Mouse (Mus musculus): ENCODE measurements around the gene Kcna10.

Gene Kcna10

GRCm38 (mm10) chr3:107182756-107183155 lies at the start of gene Kcna10:
Gene Kcna10 (plus strand): TSS chr3:107183056.
- no peak for DNase-seq (ENCODE audit: low spot score in 2 of 2)

DNA sequence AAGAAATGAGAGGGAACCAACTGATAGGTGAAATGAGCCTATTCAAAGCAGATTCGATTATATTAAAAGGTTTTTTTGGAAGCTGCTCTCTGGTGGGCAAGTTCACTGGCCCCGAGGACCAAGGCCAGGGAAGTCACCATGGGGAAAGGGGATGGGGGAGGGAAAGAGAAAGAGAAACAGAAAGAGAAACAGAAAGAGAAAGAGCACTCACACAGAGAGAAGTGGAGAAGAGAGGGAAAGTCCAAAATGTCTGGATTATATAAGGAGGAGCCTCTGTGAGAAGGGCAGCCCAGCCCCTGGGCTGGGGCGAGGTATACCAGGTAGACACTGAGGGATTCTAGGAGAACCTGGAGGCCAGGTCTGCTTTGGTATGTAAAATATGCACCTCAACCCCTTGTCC lies 48.4 kb upstream of the Kcna10 start:
- no peak for DNase-seq (ENCODE audit: low spot score in 2 of 2)

GRCm38 (mm10) chr3:107147126-107147525 lies 35.7 kb upstream of the Kcna10 start:
- DNase-seq (ENCODE audit: low spot score in 2 of 2): no peak

DNA sequence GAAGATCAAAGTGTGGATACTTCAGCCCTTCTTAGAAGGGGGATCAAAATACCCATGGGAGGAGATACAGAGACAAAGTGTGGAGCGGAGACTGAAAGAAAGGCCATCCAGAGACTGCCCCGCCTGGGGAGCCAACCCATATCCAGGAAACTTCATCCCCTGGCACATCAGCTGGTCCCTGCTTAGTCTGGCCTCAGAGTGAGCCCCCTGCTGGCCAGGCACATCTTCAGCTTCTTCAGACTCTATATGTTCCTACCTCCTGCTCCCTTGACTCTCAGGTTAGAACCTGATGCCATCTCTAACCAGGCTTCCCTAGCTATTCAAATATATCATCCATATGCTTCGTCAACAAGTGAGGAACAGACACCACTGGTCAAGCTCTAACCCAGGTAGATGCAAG lies 33.9 kb upstream of the Kcna10 start:
- peak; percentile 42 to 72 for DNase-seq (ENCODE audit: low spot score in 2 of 2)

DNA sequence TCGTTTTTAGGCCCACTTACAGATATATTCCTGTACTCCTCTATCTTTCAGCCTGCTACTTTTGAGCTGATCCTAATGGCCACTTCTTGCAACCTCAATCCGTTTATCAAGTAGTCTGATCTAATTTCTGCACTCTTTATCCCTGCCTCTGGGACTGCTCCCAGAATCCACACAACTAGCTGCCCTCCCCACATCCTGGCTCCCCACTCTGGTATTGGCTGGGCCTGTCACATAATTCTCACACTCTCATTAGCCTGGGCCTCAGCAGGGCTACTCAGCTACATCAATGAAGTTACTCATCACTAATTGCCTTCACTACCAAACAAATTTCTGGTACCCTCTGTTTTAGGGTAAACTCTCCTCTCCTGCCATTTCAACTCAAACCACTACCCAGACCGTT lies 32.4 kb upstream of the Kcna10 start:
- no peak for DNase-seq (ENCODE audit: low spot score in 2 of 2)

GRCm38 (mm10) chr3:107150872-107151540 lies 31.9 kb upstream of the Kcna10 start:
- no peak for DNase-seq (ENCODE audit: low spot score in 2 of 2)

GRCm38 (mm10) chr3:107153772-107154655 lies 28.8 kb upstream of the Kcna10 start:
- DNase-seq (ENCODE audit: low spot score in 2 of 2): no peak

DNA sequence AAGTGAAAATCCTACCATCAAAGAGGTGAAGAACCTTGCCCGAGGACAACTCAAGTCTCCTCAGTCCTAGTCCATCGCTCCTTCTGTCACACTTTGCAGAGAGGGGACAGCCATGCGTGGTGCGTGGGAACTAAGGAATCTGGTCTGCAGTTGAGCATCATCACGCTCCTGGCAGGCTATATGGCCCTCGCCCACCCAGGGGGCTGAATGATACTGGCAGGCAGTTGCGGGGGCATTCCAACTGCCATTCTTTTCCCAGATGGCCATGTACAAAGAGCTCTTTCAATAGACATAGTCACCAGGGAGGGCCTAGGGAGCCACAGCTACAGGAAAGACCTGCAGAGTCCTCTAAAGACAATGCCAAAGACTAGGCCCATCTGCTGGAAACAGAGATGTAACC lies 24.0 kb upstream of the Kcna10 start:
- DNase-seq (ENCODE audit: low spot score in 2 of 2): no peak

- DNase-seq (ENCODE audit: low spot score in 2 of 2): peak; percentile 39 to 63
Measured at GRCm38 (mm10) chr3:107159418-107159817, 23.4 kb upstream of the Kcna10 start.

DNA sequence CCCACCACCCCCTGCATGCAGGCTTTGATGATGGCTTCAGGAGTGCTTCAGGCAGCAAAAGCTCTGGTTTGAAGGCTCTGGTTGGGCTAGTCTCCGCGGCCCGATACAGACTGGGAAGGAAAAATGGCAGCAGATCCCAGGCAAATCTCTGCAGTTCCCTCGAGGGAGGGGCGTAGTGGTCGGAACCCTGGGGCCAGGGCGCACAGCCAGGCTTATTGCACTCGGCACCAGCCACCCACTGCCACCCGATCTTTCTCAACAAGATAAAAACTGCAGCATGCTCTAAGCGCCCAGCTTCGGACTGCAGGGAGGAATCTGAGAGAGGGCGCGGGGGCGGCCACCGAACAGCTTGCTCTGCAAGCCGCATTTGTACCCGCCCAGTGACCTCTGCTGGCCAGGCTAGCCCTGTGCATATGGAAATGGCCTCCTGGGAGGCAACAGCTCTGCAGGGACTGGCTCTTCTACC lies 23.0 kb upstream of the Kcna10 start:
- peak; percentile 5 to 23 for DNase-seq (ENCODE audit: low spot score in 2 of 2)

GRCm38 (mm10) chr3:107162741-107163140 lies 20.1 kb upstream of the Kcna10 start:
- no peak for DNase-seq (ENCODE audit: low spot score in 2 of 2)

GRCm38 (mm10) chr3:107169552-107169951 lies 13.3 kb upstream of the Kcna10 start:
- no peak for DNase-seq (ENCODE audit: low spot score in 2 of 2)

DNA sequence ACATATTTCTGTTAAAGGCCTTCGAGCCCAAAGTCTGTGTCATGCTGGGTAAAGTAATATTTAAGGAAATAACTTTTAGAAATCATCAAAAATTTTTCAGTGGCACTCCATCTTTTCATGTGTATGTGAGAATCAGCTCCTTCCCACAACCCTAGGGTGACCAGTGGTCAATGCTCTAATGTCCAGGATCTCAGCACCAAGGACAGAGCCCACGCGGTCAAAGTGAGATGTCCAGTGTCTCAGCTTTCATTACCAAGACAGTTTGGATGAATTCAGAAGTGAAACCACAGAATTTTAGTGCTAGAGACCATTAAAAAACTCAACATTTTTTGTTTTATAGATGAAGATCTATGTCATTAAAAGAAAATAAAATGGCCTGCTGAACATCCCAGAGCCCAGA lies 10.9 kb upstream of the Kcna10 start:
- DNase-seq (ENCODE audit: low spot score in 2 of 2): no peak

DNA sequence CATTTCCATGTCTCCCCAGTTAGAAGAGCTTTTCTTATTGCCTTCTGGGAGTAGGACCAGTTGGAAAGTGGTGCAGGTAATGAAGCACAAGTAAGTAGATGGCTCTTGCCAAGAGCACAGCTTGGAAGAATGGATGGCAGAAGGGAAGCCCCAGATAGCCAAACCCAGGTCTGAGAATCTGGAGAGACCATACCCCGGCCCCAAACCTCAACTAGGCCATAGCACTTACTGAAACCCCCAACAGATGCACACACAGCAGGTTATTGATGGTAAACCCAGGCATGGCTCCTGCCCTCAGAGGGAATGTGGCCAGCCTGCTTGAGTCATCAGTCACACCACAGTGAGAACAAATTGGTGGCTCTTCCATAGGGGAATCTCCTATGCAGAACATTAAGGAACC lies 10.3 kb upstream of the Kcna10 start:
- no peak for DNase-seq (ENCODE audit: low spot score in 2 of 2)

- no peak for DNase-seq (ENCODE audit: low spot score in 2 of 2)
Measured at GRCm38 (mm10) chr3:107175486-107175885, 7.4 kb upstream of the Kcna10 start.

- no peak for DNase-seq (ENCODE audit: low spot score in 2 of 2)
Measured at GRCm38 (mm10) chr3:107176501-107176900, 6.4 kb upstream of the Kcna10 start.

DNA sequence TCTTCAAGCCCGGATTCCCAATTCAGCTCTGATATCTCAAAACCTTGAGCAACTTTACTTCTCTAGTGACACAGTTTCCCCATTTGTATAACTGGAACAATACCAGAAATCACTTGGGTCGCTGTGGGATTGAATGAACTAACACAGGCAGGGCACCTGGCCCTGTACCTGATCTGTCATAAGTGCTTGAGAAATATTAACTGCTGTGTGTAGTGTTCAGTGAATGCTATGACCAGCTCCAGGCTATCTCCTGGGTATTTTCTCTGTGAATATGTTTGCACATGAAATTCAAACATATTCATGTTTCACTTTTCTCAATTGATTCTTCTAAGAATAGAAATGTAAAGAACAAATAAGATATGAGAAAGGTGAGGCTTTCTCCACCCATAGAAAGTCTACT lies 2.0 kb upstream of the Kcna10 start:
- no peak for DNase-seq (ENCODE audit: low spot score in 2 of 2)

- no peak for DNase-seq (ENCODE audit: low spot score in 2 of 2)
Measured at GRCm38 (mm10) chr3:107183178-107183577, 322 bp downstream of the Kcna10 start.

- DNase-seq (ENCODE audit: low spot score in 2 of 2): no peak
Measured at GRCm38 (mm10) chr3:107185597-107185996, 2.7 kb downstream of the Kcna10 start.

DNA sequence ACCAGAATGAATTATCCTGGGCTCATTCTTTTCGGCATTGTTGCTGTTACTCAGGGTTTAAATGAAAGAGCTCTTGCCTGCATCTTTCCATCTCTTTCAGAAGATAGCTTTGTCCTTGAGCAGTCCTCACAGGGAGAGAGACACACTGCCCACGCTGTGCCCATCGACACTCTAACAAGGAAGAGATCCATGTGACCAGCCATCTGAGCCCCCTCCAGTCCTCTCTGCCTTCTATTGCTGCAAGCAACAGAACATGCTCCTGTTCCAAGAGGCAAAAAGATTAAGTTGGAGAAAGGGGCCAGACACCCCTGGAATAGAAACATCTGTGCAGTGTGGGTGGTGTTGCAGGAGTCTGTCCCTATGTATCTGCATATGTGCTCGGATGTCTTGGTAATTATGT lies 4.2 kb downstream of the Kcna10 start:
- DNase-seq (ENCODE audit: low spot score in 2 of 2): no peak

GRCm38 (mm10) chr3:107188226-107188899 lies 5.5 kb downstream of the Kcna10 start:
- DNase-seq (ENCODE audit: low spot score in 2 of 2): peak; percentile 16 to 65

Measured in thymus, postnatal 10 days (tissue).